ENCODE assay signal across 21 mouse cellular contexts in genomic region chr3:153888141-153888540, GRCm38 (mm10). TPM values are rescaled to one million over a fixed set of nuclear protein-coding genes. Genes with fewer than 3 reads are reported as not detected.
"Had no signal": no experiment of that assay in that cellular context is flagged by ENCODE, and none has a peak within 500 bp of the region (broad histone marks: within the 10 kb centered on the region; RNA-seq: fewer than 3 reads in every experiment).

No protein-coding gene starts in this region.

- H3K9ac ChIP-seq: intestine, embryonic 15.5 days; limb, embryonic 12.5 days; neural tube, embryonic 12.5 days; stomach, embryonic 15.5 days had no signal

- H3K4me1 ChIP-seq: intestine, embryonic 15.5 days; limb, embryonic 12.5 days; midbrain, embryonic 10.5 days; neural tube, embryonic 12.5 days; stomach, embryonic 15.5 days had no signal

- H3K9me3 ChIP-seq: intestine, embryonic 15.5 days; limb, embryonic 12.5 days; midbrain, embryonic 10.5 days; neural tube, embryonic 12.5 days; stomach, embryonic 15.5 days had no signal

- H3K4me3 ChIP-seq: intestine, embryonic 15.5 days; limb, embryonic 12.5 days; midbrain, embryonic 10.5 days; neural tube, embryonic 12.5 days; stomach, embryonic 15.5 days had no signal

- H3K27ac ChIP-seq: intestine, embryonic 15.5 days; limb, embryonic 12.5 days; midbrain, embryonic 10.5 days; neural tube, embryonic 12.5 days; stomach, embryonic 15.5 days had no signal

- H3K27me3 ChIP-seq: intestine, embryonic 15.5 days; limb, embryonic 12.5 days; neural tube, embryonic 12.5 days; stomach, embryonic 15.5 days had no signal

- H3K4me2 ChIP-seq: intestine, embryonic 15.5 days; limb, embryonic 12.5 days; neural tube, embryonic 12.5 days; stomach, embryonic 15.5 days had no signal

- H3K36me3 ChIP-seq: intestine, embryonic 15.5 days; limb, embryonic 12.5 days; midbrain, embryonic 10.5 days; neural tube, embryonic 12.5 days; stomach, embryonic 15.5 days had no signal

- ATAC-seq: intestine, embryonic 15.5 days had no signal

- DNase-seq: kidney, adult 18-20 months; kidney, postnatal 10 days; layer of hippocampus, postnatal 36 days; midbrain, embryonic 14.5 days; retina, postnatal 1 day; right cerebral cortex, postnatal 4 days; spleen, adult 18-20 months; thymus, adult 2 months; thymus, postnatal 25 days had no signal

RNA-seq across cellular contexts. Expression of gene Msh4, which starts 17.8 kb away (rescaled TPM):
- total RNA-seq: monocyte, adult 5-6 weeks had no signal
- polyA plus RNA-seq: liver, adult 2 months had no signal

RNA-seq across cellular contexts. Expression of gene Asb17, which starts 44.1 kb away (rescaled TPM):
- total RNA-seq: layer of hippocampus, postnatal 36 days; left cerebral cortex, adult 8-10 months; left cerebral cortex, postnatal 36 days; liver, adult 2 months; monocyte, adult 5-6 weeks; neutrophil, adult 5-6 weeks had no signal
- polyA plus RNA-seq: intestine, embryonic 15.5 days; kidney, embryonic 14.5 days; large intestine, adult 2 months; liver, adult 2 months; midbrain, embryonic 14.5 days; thymus, adult 2 months had no signal
